In the genomic region with DNA sequence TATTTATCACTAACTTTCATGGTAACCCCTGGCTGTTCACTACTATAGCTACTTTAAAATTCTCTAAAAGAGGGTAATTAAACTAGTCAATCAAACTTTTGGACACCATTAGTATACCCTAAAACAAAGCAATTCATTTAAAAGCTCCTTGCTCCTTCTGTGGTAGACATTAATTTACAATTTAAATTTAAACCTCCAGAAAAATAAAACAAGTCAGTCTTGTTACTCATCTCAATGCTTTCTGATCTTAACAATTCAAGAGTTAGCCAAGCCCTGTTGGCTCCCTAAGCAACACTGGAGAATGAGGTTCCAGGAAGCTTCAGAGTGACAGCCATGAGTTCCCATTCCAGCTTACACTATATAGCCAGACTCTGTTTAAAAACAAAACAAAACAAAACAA, we compare ENCODE assay signal across 17 mouse cellular contexts.
"Had no signal": no experiment of that assay in that cellular context is flagged by ENCODE, and none has a peak within 500 bp of the region (broad histone marks: within the 10 kb centered on the region; RNA-seq: fewer than 3 reads in every experiment).

No protein-coding gene starts in this region.

- H3K27ac ChIP-seq: lung, embryonic 15.5 days; macrophage; midbrain, embryonic 13.5 days; midbrain, embryonic 15.5 days; neural tube, embryonic 12.5 days; stomach, embryonic 15.5 days; stomach, postnatal 0 days had no signal

- ATAC-seq: lung, postnatal 0 days; midbrain, embryonic 13.5 days; midbrain, embryonic 15.5 days had no signal

- H3K4me2 ChIP-seq: lung, embryonic 15.5 days; midbrain, embryonic 11.5 days; midbrain, embryonic 13.5 days; midbrain, embryonic 15.5 days; neural tube, embryonic 12.5 days; stomach, embryonic 15.5 days had no signal

- H3K4me1 ChIP-seq: lung, embryonic 15.5 days; megakaryocyte, embryonic 14.5 days; midbrain, embryonic 13.5 days; midbrain, embryonic 15.5 days; neural tube, embryonic 12.5 days; stomach, embryonic 15.5 days had no signal

- H3K27me3 ChIP-seq: lung, embryonic 15.5 days; megakaryocyte, embryonic 14.5 days; midbrain, embryonic 13.5 days; midbrain, embryonic 15.5 days; neural tube, embryonic 12.5 days; stomach, embryonic 15.5 days had no signal

- H3K36me3 ChIP-seq: stomach, embryonic 15.5 days had no signal

- H3K9ac ChIP-seq: lung, embryonic 15.5 days; midbrain, embryonic 13.5 days; midbrain, embryonic 15.5 days; neural tube, embryonic 12.5 days; stomach, embryonic 15.5 days had no signal

- H3K4me3 ChIP-seq: lung, embryonic 15.5 days; megakaryocyte, embryonic 14.5 days; midbrain, embryonic 13.5 days; midbrain, embryonic 15.5 days; neural tube, embryonic 12.5 days; stomach, embryonic 15.5 days had no signal

- H3K9me3 ChIP-seq: lung, embryonic 15.5 days; megakaryocyte, embryonic 14.5 days; midbrain, embryonic 13.5 days; midbrain, embryonic 15.5 days; neural tube, embryonic 12.5 days; stomach, embryonic 15.5 days had no signal

- DNase-seq: lung, adult 2 months; lung, postnatal 14 days; lung, postnatal 36 days; right cerebral cortex, postnatal 14 days; thymus, adult 2 months; thymus, postnatal 25 days; thymus, postnatal 4 days had no signal
